Mouse (Mus musculus) left cerebral cortex, adult 11 months (tissue): Measurements from ENCODE around the gene Bola3.

Experiments used
- DNase-seq: peaks from one replicate; pipeline ENCODE4 v3.0.0; 2022; ENCODE audit warnings: low spot score

Bola3 gene

GRCm38 (mm10) chr6:83347916-83348315, 1.0 kb upstream of the Bola3 start:
- DNase-seq, result no peak

- DNase-seq, result peak; percentile 58
Observed at GRCm38 (mm10) chr6:83349274-83349958, 469 bp downstream of the Bola3 start.

GRCm38 (mm10) chr6:83350172-83350571, 1.2 kb downstream of the Bola3 start:
- DNase-seq, result no peak

- no peak for DNase-seq
Observed at GRCm38 (mm10) chr6:83350851-83351405, 2.0 kb downstream of the Bola3 start.

GRCm38 (mm10) chr6:83351490-83352160, 2.7 kb downstream of the Bola3 start:
- DNase-seq, result no peak

- no peak for DNase-seq
Observed at GRCm38 (mm10) chr6:83352666-83353410, 3.9 kb downstream of the Bola3 start.

- no peak for DNase-seq
Observed at GRCm38 (mm10) chr6:83354856-83355781, 6.2 kb downstream of the Bola3 start.

GRCm38 (mm10) chr6:83356569-83357138, 7.7 kb downstream of the Bola3 start:
- DNase-seq, result peak; percentile 57

GRCm38 (mm10) chr6:83357436-83357835, 8.5 kb downstream of the Bola3 start:
- DNase-seq, result no peak

GRCm38 (mm10) chr6:83361523-83362248, 12.7 kb downstream of the Bola3 start:
- no peak for DNase-seq

GRCm38 (mm10) chr6:83363075-83363474, 14.1 kb downstream of the Bola3 start:
- no peak for DNase-seq

GRCm38 (mm10) chr6:83370316-83370965, 21.5 kb downstream of the Bola3 start:
- no peak for DNase-seq

- DNase-seq, result no peak
Observed at GRCm38 (mm10) chr6:83371350-83371749, 22.4 kb downstream of the Bola3 start.

- no peak for DNase-seq
Observed at GRCm38 (mm10) chr6:83373704-83374300, 24.9 kb downstream of the Bola3 start.

GRCm38 (mm10) chr6:83381510-83382491, 32.9 kb downstream of the Bola3 start:
- no peak for DNase-seq

- no peak for DNase-seq
Observed at GRCm38 (mm10) chr6:83385569-83386090, 36.7 kb downstream of the Bola3 start.

GRCm38 (mm10) chr6:83392166-83392780, 43.3 kb downstream of the Bola3 start:
- DNase-seq, result no peak

- no peak for DNase-seq
Observed at GRCm38 (mm10) chr6:83394122-83394521, 45.2 kb downstream of the Bola3 start.
